Mouse (Mus musculus) spleen, postnatal 10 days (tissue): ENCODE measurements around the gene Slc22a17.

ENCODE experiments used
- DNase-seq, 2 experiments: peaks; one replicate each; pipeline ENCODE4 v3.0.0; 2021 to 2022; ENCODE audit warnings: low spot score in 2 of 2

Gene Slc22a17

DNA sequence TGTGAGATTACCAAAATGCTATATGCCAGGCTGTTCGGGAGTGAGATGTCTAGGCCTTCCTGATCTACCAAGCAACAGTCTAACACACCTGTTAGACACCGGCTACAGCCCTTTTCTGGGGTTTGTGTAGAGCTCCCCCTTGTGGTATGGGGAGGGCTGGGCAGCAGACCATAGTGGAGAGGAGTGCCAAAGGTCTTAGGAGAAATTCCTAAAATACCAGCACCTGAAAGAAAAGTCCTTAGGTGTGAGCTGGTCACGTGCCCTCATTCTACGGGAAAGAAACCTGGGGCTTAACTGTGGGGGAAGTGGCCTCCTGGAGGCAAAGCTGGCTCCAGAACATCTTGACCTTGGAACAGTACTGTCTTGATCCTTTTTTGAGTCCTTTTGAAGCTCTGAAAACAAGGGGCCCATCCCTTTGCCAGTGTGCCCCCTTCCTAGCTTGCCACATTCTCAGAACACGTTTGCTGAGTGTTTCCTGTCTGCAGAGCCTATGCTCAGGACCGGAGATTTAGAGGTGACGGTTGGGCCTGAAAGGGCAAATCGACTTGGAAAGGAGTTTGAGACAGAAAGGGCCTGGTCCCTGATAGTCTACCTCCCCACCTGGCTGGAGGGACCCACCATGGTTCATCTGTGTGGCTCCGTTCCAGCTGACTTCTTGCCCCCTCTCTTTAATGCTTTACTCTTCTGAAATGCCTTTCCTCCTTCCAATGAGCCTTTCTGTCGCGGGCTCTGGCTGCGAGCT lies 26.7 kb upstream of the Slc22a17 start:
- DNase-seq, result peak; percentile 19 to 57

DNA sequence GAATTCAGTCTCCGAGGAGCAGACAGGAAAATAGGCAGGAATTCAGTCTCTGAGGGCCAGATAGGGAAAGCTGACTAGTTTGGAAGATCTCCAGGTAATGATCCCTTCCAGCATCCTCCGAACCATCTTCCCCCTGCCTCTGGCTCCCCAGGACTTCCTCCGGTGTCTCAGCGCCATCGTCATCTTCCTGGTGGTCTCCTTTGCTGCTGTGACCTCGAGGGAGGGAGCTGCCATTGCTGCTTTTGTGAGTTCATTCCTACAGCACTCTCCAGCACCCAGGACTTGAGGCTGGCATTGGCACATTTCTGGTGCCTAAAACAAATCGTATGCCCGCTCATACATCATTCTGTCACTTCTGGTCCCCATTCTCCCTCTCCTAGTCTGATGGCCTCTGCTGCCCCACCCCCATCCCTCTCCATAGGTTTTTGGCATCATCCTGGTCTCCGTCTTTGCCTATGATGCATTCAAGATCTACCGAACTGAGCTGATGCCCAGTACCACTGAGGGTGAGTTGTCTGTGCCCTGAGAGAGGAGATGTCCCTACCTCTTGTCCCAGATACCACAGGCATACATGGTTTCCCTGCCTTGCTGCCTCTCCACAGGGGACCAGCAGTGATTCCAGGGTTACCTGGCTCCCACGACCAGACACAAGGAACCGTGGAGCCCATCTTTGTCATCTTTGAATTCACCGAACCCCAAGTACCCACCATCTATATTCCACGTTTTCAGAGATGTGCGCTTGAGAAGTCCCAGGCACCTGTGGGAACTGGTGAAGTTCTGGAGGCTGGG lies 25.7 kb upstream of the Slc22a17 start:
- no peak for DNase-seq

GRCm38 (mm10) chr14:54937361-54938182 lies 24.6 kb upstream of the Slc22a17 start:
- no peak for DNase-seq

DNA sequence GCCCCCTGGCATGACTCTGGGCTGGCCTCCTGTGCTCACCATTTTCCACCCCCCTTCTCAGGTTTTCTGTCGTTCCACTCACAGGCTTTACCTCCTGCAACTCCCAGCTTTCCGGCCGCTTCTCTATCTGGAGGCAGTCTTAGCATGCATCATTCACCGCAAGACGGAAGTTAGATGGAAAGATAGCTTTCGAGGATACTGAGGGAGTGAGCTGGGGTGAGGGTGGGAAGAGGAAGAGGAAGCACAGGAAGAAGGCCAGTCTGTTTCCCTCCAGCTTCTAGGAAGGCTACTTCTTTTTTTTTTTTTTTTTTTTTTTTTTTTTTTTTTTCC lies 23.9 kb upstream of the Slc22a17 start:
- DNase-seq, result no peak

- DNase-seq, result no peak
Measured at GRCm38 (mm10) chr14:54935904-54936830, 23.2 kb upstream of the Slc22a17 start, which contains the start of gene Cmtm5. Gene Cmtm5 (plus strand): TSS chr14:54936261.

- DNase-seq, result no peak
Measured at GRCm38 (mm10) chr14:54932645-54933150, 19.8 kb upstream of the Slc22a17 start, which contains the start of gene Il25. Gene Il25 (plus strand): TSS chr14:54932695.

DNA sequence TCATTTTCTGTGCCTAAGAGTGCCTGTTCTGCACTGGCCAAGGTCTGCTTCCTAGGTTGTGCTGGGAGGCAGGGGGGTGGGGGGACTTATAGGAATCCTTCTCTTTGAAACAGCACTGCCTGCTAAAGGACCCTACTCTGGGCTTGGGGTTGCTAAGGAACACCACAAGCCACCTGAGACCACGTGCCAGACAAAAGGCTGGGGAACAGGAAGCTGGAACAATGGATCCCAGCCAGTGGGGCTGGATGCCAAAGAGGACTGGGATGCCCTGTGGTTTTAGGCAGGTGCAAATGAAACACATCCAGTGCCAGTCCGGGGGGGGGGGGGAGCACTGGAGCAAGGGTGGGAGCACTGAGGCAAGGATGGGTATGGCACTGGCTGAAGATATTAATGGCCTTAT lies 17.5 kb upstream of the Slc22a17 start:
- DNase-seq, result no peak

GRCm38 (mm10) chr14:54929801-54930200 lies 16.9 kb upstream of the Slc22a17 start:
- DNase-seq, result no peak

- no peak for DNase-seq
Measured at GRCm38 (mm10) chr14:54927296-54927695, 14.4 kb upstream of the Slc22a17 start.

DNA sequence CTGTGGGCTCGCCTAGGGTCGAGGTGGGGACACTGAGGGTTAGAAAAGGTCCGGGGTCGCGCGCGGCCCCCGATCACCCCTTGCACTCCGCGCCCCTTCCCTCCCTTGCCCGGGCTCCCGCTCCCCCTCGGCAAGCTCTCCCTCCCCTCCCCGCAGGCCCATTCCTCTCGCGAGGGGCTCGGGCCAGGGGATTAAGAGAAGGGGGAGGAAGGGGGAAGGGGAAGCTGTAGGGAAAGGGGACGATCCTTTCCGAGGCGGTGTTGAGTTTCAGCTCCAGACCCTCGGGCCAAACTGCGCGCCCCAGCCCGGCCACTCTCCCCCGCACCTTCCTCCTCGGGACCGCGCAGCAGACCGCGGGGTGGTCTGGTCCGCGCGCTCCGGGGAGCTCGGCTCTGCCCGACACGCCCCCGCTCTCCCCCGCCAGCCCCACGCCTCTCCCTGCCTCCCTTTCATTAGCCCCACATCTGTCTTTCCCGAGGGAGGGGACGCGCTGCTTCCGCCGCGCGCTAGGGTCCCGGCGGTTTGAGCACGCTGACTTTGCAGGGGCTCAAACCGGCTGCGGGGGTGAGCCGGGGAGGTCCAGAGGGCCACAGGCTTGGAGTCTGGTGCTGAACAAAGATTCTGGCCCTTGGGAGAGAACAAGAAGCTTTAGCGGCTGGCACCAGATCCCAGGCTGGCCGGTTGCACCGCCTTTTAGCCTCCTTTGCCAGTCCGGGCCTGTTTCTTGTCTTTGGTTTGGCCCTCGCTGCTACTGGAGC lies 13.6 kb upstream of the Slc22a17 start:
- no peak for DNase-seq

DNA sequence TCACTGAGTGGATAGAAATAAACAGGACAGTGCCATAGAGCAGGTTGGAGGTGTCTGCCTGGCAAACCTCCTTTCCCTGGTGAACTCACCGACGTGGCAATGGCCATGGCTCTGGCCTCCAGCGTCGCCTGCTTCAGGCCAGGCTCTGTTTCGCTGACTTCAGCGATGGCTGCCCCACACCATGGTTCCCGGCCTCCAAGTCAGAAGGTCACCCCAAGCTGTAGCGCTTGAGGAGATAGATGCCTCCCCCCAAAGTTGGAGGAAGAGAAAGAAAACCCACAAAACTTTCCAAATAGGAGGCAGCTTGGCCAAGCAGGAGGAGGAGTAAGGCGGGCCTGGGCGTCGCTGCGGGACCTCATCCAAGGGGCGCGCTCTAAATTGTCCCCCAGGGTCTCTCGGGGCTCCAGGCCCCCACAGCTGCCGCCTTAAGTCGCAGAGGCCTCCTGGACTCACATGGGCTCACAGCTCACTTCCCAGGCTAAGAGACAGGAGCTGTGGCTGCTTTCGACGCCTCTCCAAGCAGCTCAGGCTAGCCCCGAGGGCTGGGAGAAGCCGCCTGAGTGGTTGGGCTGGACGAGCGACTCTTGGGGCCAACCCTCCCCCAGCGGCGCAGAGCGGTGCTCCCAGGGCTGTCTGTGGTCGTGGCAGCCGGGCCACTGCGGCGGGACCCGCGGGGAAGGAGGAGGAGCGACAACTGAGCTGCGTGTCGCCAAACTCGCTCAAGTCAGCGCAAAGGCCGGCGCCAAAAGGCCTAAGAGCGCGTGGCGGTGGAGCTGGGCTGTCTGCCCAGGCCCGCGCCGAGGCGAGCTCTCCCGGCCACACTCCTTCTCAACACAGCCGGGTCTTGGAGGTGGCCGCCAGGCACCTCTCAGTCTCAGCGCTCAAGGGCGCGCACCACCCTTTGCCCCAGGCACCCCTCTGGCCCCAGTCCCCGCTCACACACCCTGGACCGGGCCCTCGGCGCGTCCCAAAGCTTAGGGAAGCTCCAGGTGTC lies 12.7 kb upstream of the Slc22a17 start, which contains the start of gene Efs:
TSS of gene Efs (minus strand) at position 778 of the 994 bp plus-strand sequence.
- DNase-seq, result no peak

- no peak for DNase-seq
Measured at GRCm38 (mm10) chr14:54924641-54925348, 11.9 kb upstream of the Slc22a17 start.

DNA sequence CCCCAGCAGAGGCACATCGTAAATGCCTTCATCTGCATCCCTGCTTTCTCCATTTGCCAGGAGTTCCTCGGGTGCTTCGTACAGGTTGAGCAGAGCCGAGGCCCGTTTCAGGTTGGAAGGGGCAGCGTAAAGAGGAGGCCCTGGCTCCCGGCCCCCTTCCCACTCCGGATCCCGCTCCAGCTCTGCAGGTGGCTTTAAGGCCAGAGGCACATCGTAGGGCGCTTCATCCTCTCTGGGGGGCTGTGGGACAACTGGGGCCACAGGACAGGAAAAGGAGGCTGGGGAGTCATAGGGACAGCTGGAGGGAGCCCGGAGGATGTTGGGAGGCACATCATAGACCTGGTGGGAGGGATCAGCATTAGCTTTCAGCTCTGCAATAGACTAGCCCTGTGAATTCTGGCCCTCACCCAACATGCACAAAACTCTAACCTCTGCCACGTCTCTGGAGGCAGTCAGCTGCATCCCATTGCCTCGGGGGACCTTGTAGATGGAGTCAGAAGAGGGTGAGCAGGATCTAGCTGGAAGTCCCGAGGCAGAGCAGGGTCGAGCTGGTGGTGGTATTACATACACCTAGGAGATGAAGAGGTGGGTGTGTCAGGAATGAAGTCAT lies 7.2 kb upstream of the Slc22a17 start:
- no peak for DNase-seq

- no peak for DNase-seq
Measured at GRCm38 (mm10) chr14:54913343-54913742, 411 bp upstream of the Slc22a17 start.

DNA sequence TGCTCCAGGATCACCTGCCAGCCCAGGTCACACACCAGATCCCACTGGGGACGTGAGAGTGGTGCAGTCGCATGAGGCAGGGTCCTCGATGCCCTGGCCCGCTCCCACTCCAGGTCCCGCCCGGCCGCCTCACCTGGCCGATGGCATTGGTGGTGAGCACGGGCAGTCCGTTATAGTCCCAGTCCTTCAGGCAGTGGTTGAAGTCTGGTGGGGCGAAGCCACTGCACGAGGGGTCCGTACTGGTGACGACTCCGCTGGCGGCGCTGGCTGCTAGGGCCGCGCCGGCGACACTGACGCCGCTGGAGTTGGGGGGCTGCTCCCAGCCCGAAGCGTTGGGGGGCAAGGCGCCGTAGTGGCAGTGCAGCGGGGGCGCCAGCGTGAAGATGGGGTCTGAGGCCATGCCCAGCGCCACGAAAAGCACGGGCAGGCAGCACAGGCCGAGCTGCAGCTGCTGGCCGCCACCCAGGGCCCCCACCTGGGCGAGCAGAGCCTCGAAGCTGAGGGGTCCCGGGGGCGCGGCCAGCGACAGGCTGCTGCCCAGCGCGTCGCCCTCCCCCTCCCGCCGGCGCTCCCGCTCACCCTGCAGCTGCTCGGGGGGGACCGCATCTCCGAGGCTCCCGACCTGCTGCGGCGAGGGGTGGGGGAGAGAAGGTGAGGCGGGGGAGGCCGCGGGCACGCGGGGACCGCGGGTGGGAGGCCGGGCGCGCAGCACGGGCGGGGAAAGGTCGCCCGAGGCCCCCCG lies 652 bp downstream of the Slc22a17 start:
- DNase-seq, result no peak

DNA sequence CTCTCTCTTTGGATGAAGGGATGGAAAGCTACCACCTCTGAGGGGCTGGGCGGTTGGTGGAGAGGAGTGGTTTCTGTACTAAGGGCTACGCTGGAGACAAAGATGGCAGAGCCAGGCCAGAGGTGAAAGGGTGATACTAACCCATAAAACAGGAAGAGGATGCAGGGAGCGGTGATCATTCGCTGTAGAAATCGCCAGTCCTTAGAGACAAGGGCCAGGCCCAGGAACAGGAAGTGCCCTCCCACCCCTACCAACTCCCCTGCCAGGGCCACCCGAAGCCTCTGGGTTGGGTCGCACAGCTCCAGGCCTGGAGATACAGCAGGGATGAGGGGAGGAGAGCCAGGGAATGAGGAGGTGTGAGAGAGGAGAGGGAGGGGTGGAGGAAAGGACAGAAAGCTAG lies 4.2 kb downstream of the Slc22a17 start:
- DNase-seq, result no peak

GRCm38 (mm10) chr14:54903641-54904040 lies 9.3 kb downstream of the Slc22a17 start:
- DNase-seq, result no peak
